Mouse (Mus musculus): ENCODE results near the gene Furin. TPM values are rescaled to one million over a fixed set of nuclear protein-coding genes. Genes with fewer than 3 reads are reported as not detected.

Gene Furin
- polyA plus RNA-seq, 1 experiment = 8.3 TPM

DNA sequence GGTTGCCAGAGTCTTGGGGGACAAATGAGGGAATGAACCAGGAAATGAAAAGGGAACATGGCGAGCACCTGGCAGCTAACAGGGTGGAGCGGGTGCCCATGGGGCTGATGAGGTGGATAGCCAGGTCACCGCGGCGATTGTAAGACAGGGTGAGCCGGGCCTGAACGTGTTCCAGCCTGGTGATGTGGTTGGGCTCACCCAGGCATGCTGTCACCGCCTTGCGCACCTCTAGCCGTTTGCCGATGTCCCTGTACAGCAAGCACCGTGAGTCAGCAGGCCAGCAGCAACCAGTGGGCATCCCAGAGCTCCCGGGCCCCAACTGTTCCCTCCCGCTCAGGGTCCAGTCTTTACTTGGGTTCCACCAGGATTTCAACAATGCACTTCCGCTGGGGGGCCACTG lies 13.1 kb downstream of the Furin start:
- Histone ChIP-seq H3K4me1 (ENCODE audit: control insufficient read depth, insufficient read depth, low read length) (peaks cover 11% of the 10 kb centered on the region), H3K36me3 (ENCODE audit: control insufficient read depth, insufficient read depth, low read length) (no peaks in the 10 kb centered on the region), H3K27me3 (ENCODE audit: control insufficient read depth, insufficient read depth, low read length) (no peaks in the 10 kb centered on the region), H3K27ac (ENCODE audit: control insufficient read depth, insufficient read depth, low read depth, low read length) (no peak overlapping the region), H3K4me3 (ENCODE audit: control insufficient read depth, low read depth, low read length) (no peak overlapping the region)
- TF ChIP-seq POLR2A (IDR thresholded peaks at IDR 0.05; ENCODE audit: control insufficient read depth, low read depth, low read length) = no peak
- no peak for TF ChIP-seq CTCF (IDR thresholded peaks at IDR 0.05; ENCODE audit: control insufficient read depth, insufficient read depth, insufficient replicate concordance, low read depth, low read length)

DNA sequence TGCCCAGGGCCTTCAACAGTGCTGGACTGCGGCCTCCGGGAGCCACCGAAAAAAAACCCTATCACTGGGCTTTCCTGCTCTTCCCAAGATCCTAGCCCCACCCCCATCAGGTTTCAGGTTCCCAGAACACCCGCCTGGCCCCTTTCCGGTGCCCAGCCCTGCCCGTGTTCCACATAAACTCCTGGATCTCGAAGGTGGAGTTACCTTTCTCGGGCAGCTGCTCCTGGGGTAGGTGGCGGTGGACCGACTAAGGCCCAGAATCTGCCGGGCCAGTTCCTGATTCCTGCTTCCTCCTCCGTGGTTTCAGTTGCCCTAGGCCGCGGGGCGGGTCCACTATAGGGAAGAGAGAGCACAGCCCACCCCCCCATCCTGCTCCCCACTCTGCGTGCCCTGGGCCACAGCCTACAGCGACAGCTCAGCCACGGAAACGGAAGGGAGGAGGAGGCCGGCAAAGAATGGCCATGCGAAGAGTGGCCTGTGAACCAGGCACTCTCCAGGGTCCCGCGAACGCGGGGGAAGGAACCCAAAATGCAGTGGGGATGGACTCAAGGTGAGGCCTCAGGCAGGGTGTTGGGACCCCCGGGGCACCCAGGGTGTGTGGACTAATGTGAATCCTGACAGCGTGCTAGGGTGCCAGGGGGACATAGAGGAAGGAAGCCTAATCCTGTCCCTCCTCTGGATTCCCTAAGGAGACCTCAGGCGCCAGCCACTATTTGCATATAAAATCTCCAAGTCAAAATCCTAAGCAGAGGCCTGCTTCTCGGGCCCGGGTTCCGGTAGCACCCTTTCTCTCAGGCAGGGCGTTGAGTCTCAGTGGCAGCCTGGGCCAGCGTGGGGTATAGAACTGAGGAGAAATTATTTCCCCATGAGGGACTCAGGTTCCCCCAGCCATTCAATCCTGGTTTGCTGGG lies 17.3 kb downstream of the Furin start, which contains the start of gene Fes:
Gene Fes, minus strand, starts transcription at position 314 of the 911 bp plus-strand sequence.
- Histone ChIP-seq H3K4me1 (ENCODE audit: control insufficient read depth, insufficient read depth, low read length) (peaks cover 23% of the 10 kb centered on the region), H3K36me3 (ENCODE audit: control insufficient read depth, insufficient read depth, low read length) (no peaks in the 10 kb centered on the region), H3K27ac (ENCODE audit: control insufficient read depth, insufficient read depth, low read depth, low read length) (peak within 1 kb of the TSS; percentile 63), H3K4me3 (ENCODE audit: control insufficient read depth, low read depth, low read length) (peak within 1 kb of the TSS; percentile 68), H3K27me3 (ENCODE audit: control insufficient read depth, insufficient read depth, low read length) (no peaks in the 10 kb centered on the region)
- no peak for TF ChIP-seq CTCF (IDR thresholded peaks at IDR 0.05; ENCODE audit: control insufficient read depth, insufficient read depth, insufficient replicate concordance, low read depth, low read length)
- TF ChIP-seq POLR2A (IDR thresholded peaks at IDR 0.05; ENCODE audit: control insufficient read depth, low read depth, low read length) = no peak; the same call in 1 of the 2 replicates

DNA sequence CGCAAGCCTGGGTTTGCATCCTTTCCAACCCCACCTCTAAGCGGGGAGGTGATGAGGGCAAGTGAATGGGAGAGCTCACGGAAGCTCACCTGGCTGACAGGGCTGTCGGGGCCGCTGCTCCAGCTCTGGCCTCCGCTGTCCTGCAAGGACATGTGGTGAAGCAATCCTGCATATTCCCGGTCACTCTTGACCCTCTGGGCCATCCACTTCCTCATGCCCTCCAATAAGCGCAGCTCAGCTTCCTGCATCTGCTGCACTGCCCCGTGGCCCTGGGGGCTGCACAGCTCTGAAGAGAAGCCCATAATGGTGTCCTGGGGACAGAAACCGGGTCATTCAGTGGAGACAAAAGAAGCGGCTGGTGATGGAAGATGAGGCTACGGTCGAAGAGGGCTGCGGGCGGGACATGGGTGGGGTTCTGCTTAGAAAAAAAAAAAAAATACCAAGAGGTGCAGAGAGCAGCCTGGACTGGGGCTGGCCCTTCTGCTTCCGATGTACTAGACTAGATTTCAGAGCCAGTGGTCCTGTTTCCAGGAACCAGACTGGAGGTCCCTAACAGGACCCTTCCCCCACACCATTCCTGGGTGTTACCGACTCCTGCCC lies 18.1 kb downstream of the Furin start:
- H3K27me3 ChIP-seq (ENCODE audit: control insufficient read depth, insufficient read depth, low read length) = no peaks in the 10 kb centered on the region
- H3K4me1 ChIP-seq (ENCODE audit: control insufficient read depth, insufficient read depth, low read length) = peaks cover 23% of the 10 kb centered on the region
- H3K27ac ChIP-seq (ENCODE audit: control insufficient read depth, insufficient read depth, low read depth, low read length) = peak overlapping the region; percentile 45
- TF ChIP-seq CTCF (IDR thresholded peaks at IDR 0.05; ENCODE audit: control insufficient read depth, insufficient read depth, insufficient replicate concordance, low read depth, low read length) (no peak), POLR2A (IDR thresholded peaks at IDR 0.05; ENCODE audit: control insufficient read depth, low read depth, low read length) (no peak)
- H3K36me3 ChIP-seq (ENCODE audit: control insufficient read depth, insufficient read depth, low read length) = no peaks in the 10 kb centered on the region
- peak overlapping the region; percentile 68 for H3K4me3 ChIP-seq (ENCODE audit: control insufficient read depth, low read depth, low read length)

DNA sequence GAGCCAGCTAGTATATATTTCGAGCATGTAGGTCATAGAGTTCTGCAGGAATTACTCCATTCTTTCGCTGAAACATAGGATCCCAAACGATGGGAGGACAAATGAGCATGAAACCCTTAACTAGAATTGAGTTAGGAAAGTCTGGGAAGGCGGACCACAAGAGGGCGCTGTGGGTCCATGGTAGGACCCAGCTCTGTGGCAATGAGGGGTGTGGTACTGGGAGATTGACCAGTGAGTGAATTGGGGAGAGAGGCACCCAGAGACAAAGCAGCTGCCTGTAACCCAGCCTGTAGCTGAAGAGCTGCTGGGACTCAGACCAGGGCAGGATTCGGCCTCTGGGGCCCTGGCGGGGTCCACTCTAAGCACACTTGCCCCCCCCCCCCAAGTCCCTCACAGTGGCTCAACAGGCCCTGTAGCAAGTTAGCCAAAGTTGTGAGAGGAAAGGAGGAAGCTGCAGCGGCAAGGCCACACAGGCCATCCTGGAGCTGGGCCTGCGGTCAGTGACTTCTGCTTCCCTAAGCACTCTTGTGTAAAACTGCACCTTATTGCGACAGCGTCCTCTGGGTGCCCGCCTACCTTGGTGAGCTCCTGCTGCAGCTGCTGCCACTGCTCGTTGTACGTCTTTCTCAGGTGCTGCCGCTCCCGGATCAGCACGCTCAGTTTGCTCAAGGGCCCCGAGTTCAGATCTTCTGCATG lies 18.9 kb downstream of the Furin start:
- peak overlapping the region; percentile 45; the same call in 1 of the 2 replicates for H3K27ac ChIP-seq (ENCODE audit: control insufficient read depth, insufficient read depth, low read depth, low read length)

DNA sequence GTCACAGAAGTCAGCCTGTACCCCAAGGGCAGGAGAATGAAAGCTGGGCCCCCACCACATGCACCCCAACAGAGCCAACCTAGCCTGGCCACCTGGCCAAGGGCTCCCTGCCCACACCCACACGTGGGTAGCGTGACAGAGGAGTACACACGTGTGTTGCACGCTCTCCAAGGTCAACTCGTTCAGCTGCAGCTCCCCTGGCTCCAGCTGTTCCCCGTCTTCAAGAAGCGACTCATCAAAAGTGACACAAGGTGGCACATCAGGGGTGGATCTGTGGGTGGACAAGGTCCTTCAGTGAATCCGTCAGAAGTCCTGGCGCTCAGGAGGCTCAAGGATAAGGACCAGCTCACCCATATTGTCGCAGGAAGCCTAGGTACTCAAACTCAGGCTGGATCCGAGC lies 22.3 kb downstream of the Furin start:
- no peak overlapping the region for H3K27ac ChIP-seq (ENCODE audit: control insufficient read depth, insufficient read depth, low read depth, low read length)
- H3K36me3 ChIP-seq (ENCODE audit: control insufficient read depth, insufficient read depth, low read length) = no peaks in the 10 kb centered on the region
- no peak for TF ChIP-seq POLR2A (IDR thresholded peaks at IDR 0.05; ENCODE audit: control insufficient read depth, low read depth, low read length)
- TF ChIP-seq CTCF (IDR thresholded peaks at IDR 0.05; ENCODE audit: control insufficient read depth, insufficient read depth, insufficient replicate concordance, low read depth, low read length) = no peak
- no peaks in the 10 kb centered on the region for H3K27me3 ChIP-seq (ENCODE audit: control insufficient read depth, insufficient read depth, low read length)
- no peak overlapping the region for H3K4me3 ChIP-seq (ENCODE audit: control insufficient read depth, low read depth, low read length)
- peaks cover 19% of the 10 kb centered on the region for H3K4me1 ChIP-seq (ENCODE audit: control insufficient read depth, insufficient read depth, low read length)

More for the DNA sequence above, 18.9 kb downstream of the Furin start:
- Histone ChIP-seq H3K36me3 (ENCODE audit: control insufficient read depth, insufficient read depth, low read length) (no peaks in the 10 kb centered on the region), H3K4me1 (ENCODE audit: control insufficient read depth, insufficient read depth, low read length) (peaks cover 23% of the 10 kb centered on the region), H3K27me3 (ENCODE audit: control insufficient read depth, insufficient read depth, low read length) (no peaks in the 10 kb centered on the region), H3K4me3 (ENCODE audit: control insufficient read depth, low read depth, low read length) (peak overlapping the region; percentile 60)
- TF ChIP-seq POLR2A (IDR thresholded peaks at IDR 0.05; ENCODE audit: control insufficient read depth, low read depth, low read length) (no peak), CTCF (IDR thresholded peaks at IDR 0.05; ENCODE audit: control insufficient read depth, insufficient read depth, insufficient replicate concordance, low read depth, low read length) (peak; percentile 93; the same call in 1 of the 2 replicates)

DNA sequence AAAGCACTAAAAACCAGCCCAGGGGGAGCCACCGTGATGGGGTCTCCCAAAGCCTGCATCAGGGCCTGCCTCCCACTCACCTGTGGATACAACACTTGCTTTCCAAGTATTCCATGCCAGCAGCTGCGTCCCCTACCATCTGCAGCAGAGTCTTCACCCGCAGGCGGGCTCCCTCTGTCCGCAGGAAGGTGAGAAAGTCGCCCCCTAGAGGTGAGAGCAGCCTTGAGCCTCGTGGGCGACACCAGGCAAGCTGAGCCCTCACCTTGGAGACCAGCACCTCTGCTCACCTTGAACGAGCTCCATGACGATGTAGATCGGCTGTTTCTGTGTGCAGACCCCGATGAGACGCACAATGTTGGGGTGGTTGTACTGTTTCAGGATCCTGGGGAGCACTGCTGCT lies 25.7 kb downstream of the Furin start:
- no peak overlapping the region for H3K27ac ChIP-seq (ENCODE audit: control insufficient read depth, insufficient read depth, low read depth, low read length)
- no peaks in the 10 kb centered on the region for H3K27me3 ChIP-seq (ENCODE audit: control insufficient read depth, insufficient read depth, low read length)
- no peaks in the 10 kb centered on the region for H3K36me3 ChIP-seq (ENCODE audit: control insufficient read depth, insufficient read depth, low read length)
- no peak overlapping the region for H3K4me3 ChIP-seq (ENCODE audit: control insufficient read depth, low read depth, low read length)
- TF ChIP-seq CTCF (IDR thresholded peaks at IDR 0.05; ENCODE audit: control insufficient read depth, insufficient read depth, insufficient replicate concordance, low read depth, low read length) (peak; percentile 50; the same call in 1 of the 2 replicates), POLR2A (IDR thresholded peaks at IDR 0.05; ENCODE audit: control insufficient read depth, low read depth, low read length) (no peak)
- H3K4me1 ChIP-seq (ENCODE audit: control insufficient read depth, insufficient read depth, low read length) = peaks cover 4% of the 10 kb centered on the region
